Mouse (Mus musculus): ENCODE results near the gene Trove2. TPM values are rescaled to one million over a fixed set of nuclear protein-coding genes. Genes with fewer than 3 reads are reported as not detected.

Trove2 gene
- polyA plus RNA-seq, 1 experiment from 2014 or later: 18.0 TPM

GRCm38 (mm10) chr1:143701736-143702135 is 75.1 kb downstream of the Trove2 start:
- peak overlapping the region; percentile 53 for H3K4me2 ChIP-seq
- no peaks in the 10 kb centered on the region for H3K9me3 ChIP-seq
- peak overlapping the region; percentile 95 for H3K27ac ChIP-seq
- under 1% methylated on average over 13 of the region's 13 CpGs for WGBS
- no peaks in the 10 kb centered on the region for H3K4me1 ChIP-seq
- ATAC-seq (ENCODE audit: insufficient number of reproducible peaks, low FRiP score, low TSS enrichment, low read depth): no peak
- H3K36me3 ChIP-seq: peaks cover 12% of the 10 kb centered on the region
- peak overlapping the region; percentile 89 for H3K9ac ChIP-seq
- peak overlapping the region; percentile 85 for H3K4me3 ChIP-seq
- no peaks in the 10 kb centered on the region for H3K27me3 ChIP-seq

Other genes with a start within 250 kb of the Trove2 start
- 0.77 and 1.1 TPM in 2 replicates for gene B3galt2, start 136.4 kb downstream of the Trove2 start, polyA plus RNA-seq (2015; fragmentation: Nextera tagmentation; extraction: Ambion mirVana)
- gene Cdc73, start 74.2 kb downstream of the Trove2 start, polyA plus RNA-seq (2015; fragmentation: Nextera tagmentation; extraction: Ambion mirVana): 20.9 and 26.0 TPM in 2 replicates
- 92.9 and 93.7 TPM in 2 replicates for gene Glrx2, start 60.7 kb downstream of the Trove2 start, polyA plus RNA-seq (2015; fragmentation: Nextera tagmentation; extraction: Ambion mirVana)
- 78.6 and 85.0 TPM in 2 replicates for gene Uchl5, start 204 bp upstream of the Trove2 start, polyA plus RNA-seq (2015; fragmentation: Nextera tagmentation; extraction: Ambion mirVana)
- 57.7 and 59.7 TPM in 2 replicates for gene Rgs2, start 227.1 kb upstream of the Trove2 start, polyA plus RNA-seq (2015; fragmentation: Nextera tagmentation; extraction: Ambion mirVana)